ENCODE assay signal across 8 mouse cellular contexts in genomic region chr2:104299160-104299559, GRCm38 (mm10).
DNase-seq lines count a peak whose midpoint lies in the region; ATAC-seq and TF ChIP-seq lines count a peak whose summit lies in the region.

No protein-coding gene starts in this region.

- no peak for ATAC-seq in kidney, postnatal 0 days (replicated peaks; ENCODE audit: low FRiP score, low read depth)

- no peaks in the 10 kb centered on the region for H3K4me1 ChIP-seq in kidney, postnatal 0 days (replicated peaks; ENCODE audit: insufficient read depth, low read length)

- no peak overlapping the region for H3K27ac ChIP-seq in kidney, postnatal 0 days

- WGBS in kidney, postnatal 0 days: 6% methylated on average over 7 of the region's 7 CpGs

- no peaks in the 10 kb centered on the region for H3K36me3 ChIP-seq in kidney, postnatal 0 days (ENCODE audit: insufficient read depth, low read length)

- H3K9me3 ChIP-seq in kidney, postnatal 0 days (replicated peaks; ENCODE audit: low read length): no peaks in the 10 kb centered on the region

- no peak overlapping the region for H3K9ac ChIP-seq in kidney, postnatal 0 days (ENCODE audit: low read depth, low read length)

- TF ChIP-seq CTCF in kidney, postnatal 0 days (IDR thresholded peaks at IDR 0.05; ENCODE audit: low read depth): no peak

- no peak overlapping the region for H3K4me2 ChIP-seq in kidney, postnatal 0 days (ENCODE audit: low read length)

- H3K27me3 ChIP-seq in kidney, postnatal 0 days (ENCODE audit: insufficient read depth, low read length): no peaks in the 10 kb centered on the region

- peak; percentile 51 to 76 for DNase-seq in adrenal gland, adult (ENCODE audit: inconsistent age in 2 of 2, low spot score in 1 of 2)
- no peak for DNase-seq in adrenal gland, adult 8-10 months
- DNase-seq in 416B (ENCODE audit: low read depth): peak; percentile 62
- DNase-seq in c-Kit-positive CD71-positive TER-119-positive erythroid progenitor cells, embryonic 14.5 days (ENCODE audit: low spot score): peak; percentile 43
- DNase-seq in kidney, postnatal 0 days (ENCODE audit: low spot score): peak; percentile 93
- DNase-seq in mesoderm, embryonic 11.5 days (ENCODE audit: low read depth, low spot score): peak; percentile 90
- peak; percentile 10 to 29 for DNase-seq in urinary bladder, postnatal 36 days (ENCODE audit: low spot score in 2 of 2)
- no peak for DNase-seq in cerebellum, adult 9-11 months

- no peak overlapping the region for H3K4me3 ChIP-seq in kidney, postnatal 0 days (replicated peaks; ENCODE audit: low read depth, low read length)

Comparison
In these comparisons a context has a peak if more than half of its experiments do, and no peak if none do; other contexts are left out.
1. DNase-seq: peak in adrenal gland, adult (2 of 2), 416B (single experiment), c-Kit-positive CD71-positive TER-119-positive erythroid progenitor cells, embryonic 14.5 days (single experiment), kidney, postnatal 0 days (single experiment), mesoderm, embryonic 11.5 days (single experiment) and urinary bladder, postnatal 36 days (2 of 2); none in adrenal gland, adult 8-10 months (single experiment) and cerebellum, adult 9-11 months (single experiment).